Mouse (Mus musculus): ENCODE data around the gene Cdh24.

Gene Cdh24

GRCm38 (mm10) chr14:54641305-54641969 lies at the start of gene Cdh24:
Cdh24 (minus strand) TSS chr14:54641364.
- DNase-seq: peak; percentile 93

GRCm38 (mm10) chr14:54687251-54687650 lies 46.1 kb upstream of the Cdh24 start:
- no peak for DNase-seq

DNA sequence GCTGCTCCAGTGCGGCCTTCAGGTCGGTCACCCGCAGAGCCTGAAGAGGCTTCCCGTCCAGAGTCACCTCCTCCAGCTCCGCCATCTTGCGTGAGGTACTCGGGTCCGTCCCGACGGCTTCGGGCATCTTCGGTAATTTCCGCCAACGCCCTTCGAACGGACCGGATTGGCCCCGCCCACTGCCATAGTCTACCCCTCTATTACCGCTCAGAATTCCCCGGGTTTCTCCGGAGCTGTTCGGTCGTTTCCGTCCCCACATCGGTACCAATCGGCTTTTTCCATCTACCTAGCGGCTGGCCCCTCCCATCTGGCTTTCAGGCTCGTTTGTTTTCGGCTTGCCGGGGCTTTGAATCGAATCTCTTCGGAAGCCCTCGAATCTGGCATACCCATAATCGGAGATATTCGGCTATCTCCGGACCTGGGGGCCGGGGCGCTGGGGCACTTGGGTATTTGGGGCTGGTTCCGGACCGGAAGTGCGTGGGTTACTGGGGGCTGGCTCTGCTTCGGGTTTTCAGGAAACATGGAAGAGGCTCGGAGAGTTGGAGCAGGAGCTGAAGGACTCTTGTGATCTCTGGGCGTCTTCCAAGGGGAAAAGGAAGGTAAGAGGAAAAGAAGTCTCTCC lies 45.5 kb upstream of the Cdh24 start, which contains the start of gene Acin1:
Acin1 (minus strand) TSS at position 410 of the 622 bp plus-strand sequence.
- DNase-seq: peak; percentile 98

- peak; percentile 93 for DNase-seq
These were observed 44.9 kb upstream of the Cdh24 start, which contains the start of gene 1700123O20Rik for GRCm38 (mm10) chr14:54686063-54686521. 1700123O20Rik (plus strand) TSS chr14:54686216.

DNA sequence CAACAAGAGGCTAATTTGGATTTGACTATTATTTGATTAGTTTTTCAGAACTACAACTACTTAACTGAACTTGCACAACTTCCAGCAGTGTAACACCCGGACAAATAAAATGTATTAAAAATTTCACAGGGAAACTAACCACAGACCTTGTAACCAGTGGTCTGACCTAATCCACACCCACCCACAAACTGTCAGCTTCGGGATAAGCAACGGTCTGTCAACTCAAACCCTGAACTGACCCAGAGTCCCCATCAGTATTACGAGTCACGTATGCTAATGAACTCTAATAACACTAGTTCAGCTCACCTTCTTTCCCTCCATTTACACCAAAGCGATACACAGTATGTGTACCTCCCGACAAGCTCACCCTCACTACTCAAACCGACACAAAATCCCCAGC lies 44.3 kb upstream of the Cdh24 start:
- peak; percentile 25 for DNase-seq

- DNase-seq: no peak
These were observed 41.2 kb upstream of the Cdh24 start for GRCm38 (mm10) chr14:54682396-54682795.

GRCm38 (mm10) chr14:54678657-54679304 lies 37.6 kb upstream of the Cdh24 start:
- DNase-seq: peak; percentile 29

DNA sequence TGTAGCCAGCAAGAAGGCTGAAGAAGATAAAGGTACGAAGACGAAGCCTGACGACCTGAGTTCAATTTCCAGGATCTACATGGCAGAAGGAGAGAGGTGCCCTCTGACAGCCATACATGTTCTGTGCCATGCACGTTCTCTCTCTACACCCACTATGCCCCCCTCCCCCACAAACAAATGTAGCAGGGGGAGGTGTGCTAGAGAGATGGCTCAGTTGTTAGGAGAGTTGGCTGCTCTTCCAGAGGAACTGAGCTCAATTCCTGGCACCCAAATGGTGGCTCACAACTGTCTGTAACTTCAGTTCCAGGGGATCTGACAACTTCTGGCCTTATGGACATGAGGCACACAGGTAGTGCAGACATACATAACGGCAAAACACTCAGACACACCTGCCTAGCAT lies 35.1 kb upstream of the Cdh24 start:
- DNase-seq: no peak

DNA sequence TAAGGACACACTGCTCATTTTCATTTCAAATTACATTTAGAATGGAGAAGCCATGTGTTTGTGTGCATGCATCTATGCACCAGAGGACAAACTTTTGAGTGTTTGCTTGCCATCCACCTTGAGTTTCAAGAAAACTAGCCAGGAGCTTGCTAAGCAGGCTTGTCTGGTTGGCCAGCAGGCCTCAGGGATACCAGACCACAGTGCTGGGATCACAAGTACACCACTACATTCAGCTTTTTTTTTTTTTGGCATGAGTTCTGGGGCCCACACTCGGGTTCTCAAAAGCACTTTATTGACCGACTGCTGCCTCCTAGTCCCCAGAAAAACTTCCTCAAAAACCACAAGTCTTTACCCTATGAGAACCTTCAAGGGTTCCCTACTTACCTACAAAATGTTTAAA lies 33.2 kb upstream of the Cdh24 start:
- no peak for DNase-seq

GRCm38 (mm10) chr14:54669381-54669780 lies 28.2 kb upstream of the Cdh24 start:
- DNase-seq: peak; percentile 71

DNA sequence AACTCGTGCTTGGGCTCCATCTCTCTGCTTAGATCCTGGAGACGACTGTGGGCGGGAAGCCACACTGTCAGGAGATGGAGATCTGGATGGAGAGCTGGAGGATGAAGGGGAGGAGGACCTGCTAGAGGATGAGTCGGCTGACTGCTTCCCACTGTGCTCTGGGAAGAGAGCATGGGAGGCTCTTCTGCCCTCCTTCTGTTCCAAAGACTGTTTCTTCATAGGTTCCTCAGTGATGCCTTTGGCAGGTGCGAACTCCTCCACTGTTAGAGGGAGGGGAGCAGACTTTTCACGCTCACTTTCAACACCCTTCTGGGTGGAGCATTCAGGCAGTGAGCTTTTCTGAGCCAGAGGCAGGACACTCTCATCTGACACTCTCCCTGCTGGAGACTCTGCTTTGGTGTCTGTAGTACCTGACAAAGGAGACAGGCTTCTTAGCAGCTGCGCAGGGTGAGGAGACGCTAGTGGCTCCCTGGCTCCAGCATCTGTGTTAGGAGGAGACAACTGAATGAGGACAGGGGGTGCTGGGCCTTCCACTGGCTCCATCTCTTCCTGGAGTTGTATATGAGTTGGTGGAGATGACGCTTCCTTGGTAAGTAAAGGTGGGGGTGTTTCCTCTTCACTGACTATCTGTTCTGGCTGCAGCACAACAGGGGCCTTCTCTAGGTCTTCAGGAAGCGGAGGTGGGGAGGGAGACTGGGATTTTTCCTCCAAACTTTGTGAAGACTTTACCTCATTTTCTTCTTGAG lies 23.5 kb upstream of the Cdh24 start:
- no peak for DNase-seq

DNA sequence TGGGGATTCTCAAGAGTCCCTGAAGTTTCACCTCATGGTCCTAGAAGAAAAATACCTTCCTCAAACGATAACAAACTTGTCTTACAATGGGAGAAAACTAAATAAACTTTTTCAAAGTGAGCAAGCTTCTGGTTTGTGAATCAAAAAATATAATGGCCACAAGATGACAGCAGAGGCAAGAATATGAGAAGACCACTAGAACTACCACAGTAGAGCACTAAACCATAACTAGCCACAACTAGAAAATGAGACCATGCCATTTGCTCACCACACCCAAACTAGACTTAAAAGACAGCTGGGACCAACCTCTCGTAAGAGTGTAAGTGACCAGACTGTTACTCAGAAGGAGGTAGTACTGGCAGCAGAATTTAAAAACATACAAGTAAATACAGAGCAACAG lies 18.8 kb upstream of the Cdh24 start:
- DNase-seq: no peak

- peak; percentile 91 for DNase-seq
These were observed 12.3 kb upstream of the Cdh24 start for GRCm38 (mm10) chr14:54653496-54653895.

GRCm38 (mm10) chr14:54652787-54653186 lies 11.6 kb upstream of the Cdh24 start:
- no peak for DNase-seq

DNA sequence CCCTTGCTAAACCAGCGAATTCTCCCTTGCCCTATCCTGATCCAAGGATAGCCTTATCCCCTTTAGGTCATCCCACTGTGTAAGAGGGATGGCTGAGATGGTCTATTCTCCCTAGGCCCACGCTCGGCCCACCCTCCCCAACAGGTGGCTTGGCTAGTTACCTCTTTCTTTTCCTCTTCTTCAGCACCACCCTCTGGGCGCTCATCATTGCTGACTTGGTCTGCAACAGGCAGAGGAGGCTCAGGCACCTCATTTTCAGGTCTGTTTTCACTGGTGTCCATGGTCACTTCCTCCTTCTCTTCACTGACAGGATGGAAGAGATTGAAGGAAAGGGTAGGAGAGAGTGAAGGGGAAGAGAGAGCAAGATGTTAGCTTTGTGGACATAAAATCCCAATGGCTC lies 10.4 kb upstream of the Cdh24 start:
- DNase-seq: no peak

GRCm38 (mm10) chr14:54650621-54651454 lies 9.7 kb upstream of the Cdh24 start:
- DNase-seq: peak; percentile 89

DNA sequence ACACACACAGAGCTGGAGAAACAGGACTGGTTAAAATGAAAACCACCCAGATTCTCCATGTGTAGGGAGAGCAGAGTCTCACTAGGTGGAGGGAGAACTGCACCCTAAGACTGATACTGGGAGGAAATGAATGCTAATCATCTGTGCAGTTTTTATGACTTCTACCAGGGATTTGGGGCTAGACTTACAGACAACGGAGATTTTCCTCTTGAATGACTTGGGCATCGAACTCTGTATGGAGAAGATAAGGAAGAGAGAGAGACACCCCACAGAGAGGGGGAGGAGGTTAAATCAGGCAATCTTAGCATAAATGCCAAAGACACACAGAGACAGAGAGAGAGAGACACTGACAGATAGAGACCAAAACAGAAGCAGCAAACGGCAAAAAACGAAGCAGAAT lies 6.7 kb upstream of the Cdh24 start:
- DNase-seq: no peak

DNA sequence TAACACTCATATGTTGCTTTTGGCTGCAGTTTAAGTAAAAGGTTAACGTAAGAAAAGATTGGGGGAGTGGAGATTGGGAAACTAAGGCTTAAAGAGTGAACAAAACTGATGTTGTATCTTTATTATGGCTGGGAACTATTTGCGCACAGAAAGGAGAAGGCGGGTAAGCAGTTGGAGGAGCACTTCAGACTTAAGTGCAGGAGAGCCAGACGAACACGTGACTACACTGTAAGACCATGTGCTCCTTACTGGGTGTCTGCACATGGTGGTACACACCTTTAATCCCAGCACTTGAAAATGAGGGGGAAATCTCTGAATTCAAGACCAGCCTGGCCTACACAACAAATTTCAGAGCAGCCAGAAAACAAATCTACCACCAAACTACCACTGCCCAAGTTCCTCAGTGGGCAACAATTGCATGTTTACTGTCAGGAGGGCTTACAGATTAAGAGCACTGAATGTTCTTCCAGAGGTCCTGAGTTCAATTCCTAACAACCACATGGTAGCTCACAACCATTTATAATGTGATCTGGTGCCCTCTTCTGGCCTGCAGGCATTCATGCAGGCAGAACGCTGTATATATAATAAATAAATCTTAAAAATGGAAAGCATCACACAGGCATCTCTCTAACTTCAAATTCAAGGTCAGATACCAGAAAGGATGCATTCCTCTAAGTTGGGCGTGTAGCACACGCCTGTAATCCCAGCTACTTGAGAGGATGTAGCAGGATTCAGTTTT lies 5.9 kb upstream of the Cdh24 start:
- DNase-seq: no peak

DNA sequence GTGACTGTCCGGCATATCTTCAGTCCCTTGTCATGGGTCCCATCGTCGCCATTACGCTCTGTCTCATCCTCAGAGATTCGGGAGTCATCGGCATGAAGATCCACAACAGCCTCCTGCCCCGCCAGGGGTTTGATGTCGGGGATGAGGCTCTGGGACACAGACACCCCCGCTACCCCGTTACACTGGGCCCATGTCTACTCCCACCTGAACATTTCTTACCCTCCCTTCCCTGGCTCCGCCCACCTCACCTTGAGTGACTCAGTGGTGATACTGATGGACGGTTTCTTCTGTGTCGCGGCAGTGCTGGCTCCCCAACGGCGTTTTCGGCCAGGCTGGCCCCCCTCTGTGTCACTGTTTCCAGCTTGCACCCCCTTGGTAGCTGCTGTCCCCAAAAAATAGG lies 5.3 kb upstream of the Cdh24 start:
- no peak for DNase-seq

GRCm38 (mm10) chr14:54644294-54644693 lies 3.1 kb upstream of the Cdh24 start:
- DNase-seq: no peak

GRCm38 (mm10) chr14:54643011-54643410 lies 1.8 kb upstream of the Cdh24 start:
- no peak for DNase-seq
